Mouse (Mus musculus): ENCODE data around the gene Trub2. TPM values are rescaled to one million over a fixed set of nuclear protein-coding genes. Genes with fewer than 3 reads are reported as not detected.

Trub2 gene
- polyA plus RNA-seq (2012; rRNA removed): 35.5 and 42.4 TPM in 2 replicates

GRCm38 (mm10) chr2:29787937-29788681 is at the start of gene Trub2:
TSS of gene Trub2 (minus strand) at chr2:29788502.

GRCm38 (mm10) chr2:29820025-29820817 is 31.9 kb upstream of the Trub2 start, which contains the start of gene Urm1:
TSS of gene Urm1 (plus strand) at chr2:29820075.

GRCm38 (mm10) chr2:29802075-29802826 is 13.9 kb upstream of the Trub2 start, which contains the start of gene Slc27a4:
TSS of gene Slc27a4 (plus strand) at chr2:29802634.

GRCm38 (mm10) chr2:29787104-29787917 is 991 bp downstream of the Trub2 start, which contains the start of gene Coq4:
TSS of gene Coq4 (plus strand) at chr2:29787493.

GRCm38 (mm10) chr2:29751497-29751896 is 36.8 kb downstream of the Trub2 start, which contains the start of gene Gm13420:
TSS of gene Gm13420 (minus strand) at chr2:29751685.

Other genes with a start within 250 kb of the Trub2 start
- 60.2 and 63.8 TPM in 2 replicates for gene Rapgef1, start 168.8 kb downstream of the Trub2 start, polyA plus RNA-seq (2012; rRNA removed)
- 0.25 and 0.34 TPM in 2 replicates for gene Gm13420, start 36.8 kb downstream of the Trub2 start, polyA plus RNA-seq (2012; rRNA removed)
- not detected in 2 replicates for gene Gm13547, start 29.2 kb downstream of the Trub2 start, polyA plus RNA-seq (2012; rRNA removed)
- gene Coq4, start 1.0 kb downstream of the Trub2 start, polyA plus RNA-seq (2012; rRNA removed): 84.9 and 109 TPM in 2 replicates
- 49.7 and 50.9 TPM in 2 replicates for gene Slc27a4, start 14.1 kb upstream of the Trub2 start, polyA plus RNA-seq (2012; rRNA removed)
- gene Urm1, start 31.6 kb upstream of the Trub2 start, polyA plus RNA-seq (2012; rRNA removed): 46.1 and 64.2 TPM in 2 replicates
- gene Cercam, start 80.7 kb upstream of the Trub2 start, polyA plus RNA-seq (2012; rRNA removed): 49.5 and 50.9 TPM in 2 replicates
- 37.0 and 37.3 TPM in 2 replicates for gene Odf2, start 100.7 kb upstream of the Trub2 start, polyA plus RNA-seq (2012; rRNA removed)
- 16.1 and 26.0 TPM in 2 replicates for gene Gle1, start 146.9 kb upstream of the Trub2 start, polyA plus RNA-seq (2012; rRNA removed)
- gene Sptan1, start 177.1 kb upstream of the Trub2 start, polyA plus RNA-seq (2012; rRNA removed): 256 and 300 TPM in 2 replicates

Data from ovary, adult 2 months (tissue).